Mouse (Mus musculus): ENCODE results near the gene Ppp1r15a.

- no peak for TF ChIP-seq CTCF (IDR thresholded peaks at IDR 0.05; ENCODE audit: low read depth)
- no peak for TF ChIP-seq EP300 (optimal IDR thresholded peaks at IDR 0.05)
Observed at GRCm38 (mm10) chr7:45489578-45489977, 36.5 kb downstream of the Ppp1r15a start.
